Mouse (Mus musculus): ENCODE data around the gene Otop2.
A peak's percentile ranks its signal among the peaks of the same experiment; 100 is the strongest.

- TF ChIP-seq CTCF (IDR thresholded peaks at IDR 0.05) (peak; percentile 70), EP300 (IDR thresholded peaks at IDR 0.05) (no peak; the same call in 1 of the 2 replicates)
Observed at GRCm38 (mm10) chr11:115358468-115358867, 51.5 kb downstream of the Otop2 start.

All from lung, postnatal 0 days (tissue).